Mouse (Mus musculus) gonadal fat pad, adult 2 months (tissue): ENCODE measurements around the gene Pm20d1. TPM values are rescaled to one million over a fixed set of nuclear protein-coding genes. Genes with fewer than 3 reads are reported as not detected.
"Not testable (repeated sequence)": the region's sequence is repeated elsewhere in the genome, so short reads cannot be mapped to it uniquely, and the experiment has no call there.

Experiments
- DNase-seq: peaks from one replicate; pipeline ENCODE4 v3.0.0-alpha.2; 2012; ENCODE audit warnings: low read depth
- polyA plus RNA-seq: library from polyadenylated mRNA; depleted of rRNA; stranded (reverse); fragments of >200 nt; gene quantifications from 2 replicates; pipeline ENCODE4 v1.2.3, GENCODE M21; 2012

Pm20d1 gene
- polyA plus RNA-seq, 1 experiment = 2.6 TPM

- DNase-seq = no peak
These were observed 2.6 kb upstream of the Pm20d1 start for GRCm38 (mm10) chr1:131794591-131794990.

GRCm38 (mm10) chr1:131795171-131795570, 2.0 kb upstream of the Pm20d1 start:
- DNase-seq = peak; percentile 59

DNA sequence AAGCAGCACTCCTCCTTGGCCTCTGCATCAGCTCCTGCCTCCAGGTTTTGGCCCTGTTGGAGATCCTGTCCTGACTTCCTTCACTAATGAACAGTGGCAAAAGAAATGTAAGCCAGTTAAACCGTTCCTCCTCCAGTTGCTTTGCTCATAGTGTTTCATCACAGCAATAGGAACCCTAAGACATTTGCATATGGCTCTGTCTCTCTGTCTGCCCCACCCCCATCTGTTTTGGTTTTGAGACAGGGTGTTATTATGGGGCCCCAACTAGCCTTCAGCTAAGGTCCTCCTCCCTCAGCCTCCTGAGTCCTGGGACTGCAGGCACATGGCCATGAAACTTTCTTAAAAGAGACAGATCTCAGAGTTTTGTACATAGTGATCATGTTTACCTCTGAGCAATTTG, 2.8 kb downstream of the Pm20d1 start:
- DNase-seq = peak; percentile 44

GRCm38 (mm10) chr1:131801071-131801470, 3.9 kb downstream of the Pm20d1 start:
- no peak for DNase-seq

- DNase-seq = no peak
These were observed 5.5 kb downstream of the Pm20d1 start for GRCm38 (mm10) chr1:131802652-131803051.

DNA sequence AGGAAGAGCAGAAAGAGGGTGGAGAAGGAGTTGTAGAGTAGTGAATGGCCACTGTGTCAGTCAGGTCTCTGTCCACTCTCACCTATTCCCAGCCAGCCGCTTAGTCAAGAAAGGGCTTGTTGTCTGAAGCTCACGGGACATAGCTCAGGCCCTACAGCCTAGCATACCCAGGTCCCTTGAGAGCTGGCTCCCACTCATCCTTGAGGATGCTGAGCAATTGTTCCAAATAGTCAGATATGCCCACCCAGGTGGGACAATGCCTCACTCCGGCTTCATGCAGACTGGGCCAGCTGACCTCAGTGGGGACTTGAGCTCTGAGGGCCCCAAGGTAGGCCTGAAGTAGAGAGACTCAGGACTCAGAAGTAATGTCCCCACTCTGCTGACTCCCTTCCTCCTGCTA, 7.0 kb downstream of the Pm20d1 start:
- no peak for DNase-seq

DNA sequence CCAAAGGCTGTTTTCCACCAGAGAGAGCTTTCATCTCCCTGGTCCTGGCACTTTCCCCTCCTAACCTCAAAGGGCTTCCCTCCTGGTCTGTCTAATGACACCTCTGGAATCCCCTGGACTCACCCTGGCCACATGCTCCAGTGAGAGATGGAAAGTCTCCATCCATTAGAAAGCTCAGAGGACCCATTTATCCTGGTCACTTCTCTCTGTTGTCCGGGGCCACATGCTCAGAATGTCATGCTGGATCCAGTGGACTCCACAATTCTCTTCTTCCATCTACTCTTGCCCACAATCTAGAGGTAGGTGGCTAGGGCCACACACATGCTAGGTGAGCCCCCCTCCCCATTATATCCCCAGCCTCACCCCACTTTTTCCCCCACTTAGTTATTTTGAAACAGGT, 11.8 kb downstream of the Pm20d1 start:
- no peak for DNase-seq

- no peak for DNase-seq
These were observed 12.5 kb downstream of the Pm20d1 start for GRCm38 (mm10) chr1:131809651-131810050.

- no peak for DNase-seq
These were observed 14.2 kb downstream of the Pm20d1 start for GRCm38 (mm10) chr1:131811393-131811792.

DNA sequence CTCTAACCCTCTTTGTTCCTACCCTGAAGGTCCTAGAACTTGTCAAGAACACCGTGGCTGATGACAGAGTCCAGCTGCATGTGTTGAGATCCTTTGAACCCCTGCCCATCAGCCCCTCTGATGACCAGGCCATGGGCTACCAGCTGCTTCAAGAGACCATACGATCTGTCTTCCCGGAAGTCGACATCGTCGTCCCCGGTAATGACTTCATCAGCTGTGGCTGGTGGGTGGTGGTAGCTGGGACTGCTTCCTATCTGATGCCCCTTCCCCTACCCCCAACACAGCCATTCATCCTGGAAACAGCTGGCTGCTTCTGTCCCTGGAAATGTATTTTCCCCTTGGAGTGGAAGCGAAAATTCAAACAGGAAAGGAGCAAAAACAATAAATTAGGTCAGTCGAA, 14.8 kb downstream of the Pm20d1 start:
- DNase-seq = no peak

GRCm38 (mm10) chr1:131812631-131813295, 15.6 kb downstream of the Pm20d1 start:
- no peak for DNase-seq

DNA sequence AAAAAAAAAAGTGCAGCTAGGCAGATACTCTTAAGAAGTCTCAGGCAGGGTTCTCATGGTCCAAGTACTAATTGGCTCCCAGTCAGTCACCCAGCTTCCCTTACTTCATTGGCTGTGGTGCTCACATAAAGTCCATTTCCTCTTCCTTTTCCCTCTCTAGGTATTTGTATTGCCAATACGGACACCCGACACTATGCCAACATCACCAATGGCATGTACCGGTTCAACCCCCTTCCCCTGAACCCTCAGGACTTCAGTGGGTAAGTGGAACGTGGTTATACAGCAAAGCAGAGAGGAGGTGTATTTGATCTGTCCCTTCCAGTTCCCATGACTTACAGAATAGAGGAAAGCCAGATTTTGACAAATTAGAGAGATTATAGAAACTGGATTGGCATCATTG, 16.6 kb downstream of the Pm20d1 start:
- no peak for DNase-seq

DNA sequence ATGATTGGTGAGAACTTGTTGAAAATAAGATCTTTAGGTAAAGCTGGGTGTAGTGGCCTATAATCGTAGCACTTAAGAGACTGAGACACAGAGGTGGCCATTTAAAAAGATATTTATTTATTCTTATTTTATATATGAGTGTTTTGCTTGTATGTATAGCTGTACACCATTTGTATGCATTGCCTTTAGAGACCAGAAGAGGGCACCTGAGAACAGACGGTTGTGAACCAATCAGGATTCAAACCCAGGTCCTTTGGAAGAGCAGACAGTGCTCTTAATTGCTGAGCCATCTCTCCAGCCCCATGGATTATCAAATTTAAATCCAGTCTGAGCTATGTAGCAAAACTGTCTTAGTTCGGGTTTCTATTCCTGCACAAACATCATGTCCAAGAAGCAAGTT, 17.0 kb downstream of the Pm20d1 start:
- DNase-seq = no peak

- DNase-seq = no peak
These were observed 19.7 kb downstream of the Pm20d1 start for GRCm38 (mm10) chr1:131816886-131817285.

GRCm38 (mm10) chr1:131820353-131820752, 23.2 kb downstream of the Pm20d1 start:
- not testable (repeated sequence) for DNase-seq

GRCm38 (mm10) chr1:131820887-131821328, 23.7 kb downstream of the Pm20d1 start:
- no peak for DNase-seq

DNA sequence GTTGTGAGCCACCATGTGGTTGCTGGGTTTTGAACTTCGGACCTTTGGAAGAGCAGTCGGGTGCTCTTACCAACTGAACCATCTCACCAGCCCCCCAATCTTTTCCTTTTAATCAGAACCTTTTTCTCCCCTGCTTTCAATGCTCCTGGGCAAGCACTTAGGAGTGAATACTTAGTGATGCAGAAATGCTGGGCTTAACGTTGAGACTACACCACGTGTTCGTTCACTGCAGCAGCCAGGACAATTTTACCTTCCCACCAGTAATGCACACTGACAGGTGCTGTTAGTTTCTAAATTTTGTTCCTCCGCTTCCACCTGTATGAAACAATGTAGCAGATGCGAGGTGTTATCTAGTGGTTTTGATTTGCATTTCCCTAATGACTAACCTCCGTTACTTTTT, 25.1 kb downstream of the Pm20d1 start:
- no peak for DNase-seq

GRCm38 (mm10) chr1:131822856-131823492, 25.8 kb downstream of the Pm20d1 start:
- DNase-seq = no peak

GRCm38 (mm10) chr1:131823563-131823962, 26.4 kb downstream of the Pm20d1 start:
- DNase-seq = no peak

DNA sequence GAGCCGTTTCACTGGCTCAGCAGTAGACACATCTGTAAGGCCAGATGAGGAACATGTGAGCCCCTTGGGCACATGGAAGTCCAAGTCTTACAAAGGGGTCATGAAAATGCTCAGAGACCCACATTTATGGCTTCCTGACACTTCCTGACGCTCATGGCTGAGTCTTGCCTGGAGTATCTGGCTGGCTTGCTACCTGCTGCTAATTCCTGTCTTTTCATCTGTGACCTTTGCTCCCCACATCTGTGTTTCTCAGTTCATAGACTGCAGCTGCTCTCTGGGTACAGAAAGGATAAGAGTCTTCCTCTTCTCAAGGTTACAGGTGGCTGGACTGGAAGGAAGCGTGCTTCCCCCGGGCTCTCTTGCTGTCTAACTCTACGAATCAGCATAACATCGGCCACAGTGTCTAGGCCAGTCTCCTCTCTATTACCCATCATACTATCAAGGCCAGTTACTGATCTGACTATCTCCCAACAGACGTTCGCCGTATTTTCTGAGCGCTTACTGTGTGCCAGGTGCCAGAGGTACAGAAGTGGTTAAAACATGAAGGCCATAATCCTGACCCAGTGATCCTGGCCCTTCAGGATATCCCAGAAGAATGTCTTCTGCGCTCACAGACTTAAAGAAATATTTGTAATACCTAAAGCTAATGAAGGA, 27.5 kb downstream of the Pm20d1 start:
- DNase-seq = no peak

GRCm38 (mm10) chr1:131827207-131827786, 30.1 kb downstream of the Pm20d1 start, which contains the start of gene Slc41a1:
TSS of gene Slc41a1 (plus strand) at chr1:131827493.
- DNase-seq = no peak

- peak; percentile 64 for DNase-seq
These were observed 30.6 kb downstream of the Pm20d1 start for GRCm38 (mm10) chr1:131827787-131828258.
